Mouse (Mus musculus): ENCODE measurements around the gene Cog1. TPM values are rescaled to one million over a fixed set of nuclear protein-coding genes. Genes with fewer than 3 reads are reported as not detected.

Cog1 gene
- polyA plus RNA-seq, 1 experiment from 2014 or later, result 25.4 TPM

DNA sequence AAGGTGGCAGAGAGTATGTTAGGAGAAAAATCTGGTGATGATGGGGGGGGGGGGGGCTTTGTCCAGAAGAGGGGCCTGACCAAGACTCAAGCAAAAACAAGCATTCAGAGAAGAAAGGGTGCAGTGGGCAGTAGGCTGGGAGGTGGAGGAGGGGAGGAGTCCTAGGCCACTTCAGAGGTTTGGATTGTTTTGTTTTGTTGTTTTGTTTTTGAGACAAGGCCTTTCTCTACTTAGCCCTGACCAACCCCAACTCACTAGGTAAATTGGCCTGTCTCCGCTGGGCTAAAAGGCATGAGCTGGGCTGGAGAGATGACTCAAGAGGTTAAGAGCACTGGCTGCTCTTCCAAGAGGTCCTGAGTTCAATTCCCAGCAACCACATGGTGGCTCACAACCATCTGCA is 62.1 kb downstream of the Cog1 start:
- Histone ChIP-seq H3K4me1 (peaks cover 25% of the 10 kb centered on the region), H3K4me3 (no peak overlapping the region), H3K27me3 (peaks cover 15% of the 10 kb centered on the region; the same call in 1 of the 2 replicates), H3K9me3 (no peaks in the 10 kb centered on the region), H3K27ac (no peak overlapping the region), H3K4me2 (replicated peaks) (no peak overlapping the region), H3K36me3 (peaks cover 9% of the 10 kb centered on the region), H3K9ac (no peak overlapping the region)
- WGBS, result 73% methylated on average over 1 of the region's 1 CpGs
- no peak for ATAC-seq (ENCODE audit: low FRiP score, low read depth)

DNA sequence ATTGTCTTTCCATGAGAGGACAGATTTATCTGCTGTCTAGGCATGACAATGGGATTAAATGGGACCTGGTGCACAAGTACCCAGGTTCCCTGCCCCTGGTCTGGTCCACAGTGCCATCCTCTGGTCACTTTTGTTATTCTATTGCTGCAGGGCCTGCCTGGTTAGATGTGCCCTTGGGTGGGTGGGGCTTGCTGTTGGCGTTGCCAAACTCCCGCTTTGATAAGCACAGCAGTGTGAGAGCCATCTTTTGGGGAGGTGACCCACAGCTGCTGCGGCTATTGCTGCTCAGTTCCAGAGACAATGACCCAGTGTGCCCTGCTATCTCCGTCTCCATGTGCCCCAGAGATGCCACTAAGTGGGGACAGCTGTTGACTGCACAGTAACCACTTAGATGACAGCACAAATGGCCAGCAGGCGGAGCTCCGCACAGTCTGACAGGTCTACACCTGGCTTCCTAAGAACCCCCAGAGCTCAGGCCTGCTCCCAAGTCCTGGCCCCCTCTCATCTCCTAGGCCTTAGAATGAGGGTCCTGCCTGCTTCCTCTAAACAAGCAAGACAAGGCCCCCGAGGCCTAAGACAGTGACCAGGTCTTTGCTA is 66.2 kb downstream of the Cog1 start:
- no peak overlapping the region for H3K4me2 ChIP-seq (replicated peaks)
- no peak overlapping the region for H3K9ac ChIP-seq
- ATAC-seq (ENCODE audit: low FRiP score, low read depth), result no peak
- H3K9me3 ChIP-seq, result no peaks in the 10 kb centered on the region
- H3K27me3 ChIP-seq, result no peaks in the 10 kb centered on the region
- no peak overlapping the region for H3K4me3 ChIP-seq
- H3K27ac ChIP-seq, result no peak overlapping the region
- peaks cover 18% of the 10 kb centered on the region for H3K4me1 ChIP-seq
- WGBS, result 68% methylated on average over 7 of the region's 7 CpGs
- no peaks in the 10 kb centered on the region for H3K36me3 ChIP-seq

DNA sequence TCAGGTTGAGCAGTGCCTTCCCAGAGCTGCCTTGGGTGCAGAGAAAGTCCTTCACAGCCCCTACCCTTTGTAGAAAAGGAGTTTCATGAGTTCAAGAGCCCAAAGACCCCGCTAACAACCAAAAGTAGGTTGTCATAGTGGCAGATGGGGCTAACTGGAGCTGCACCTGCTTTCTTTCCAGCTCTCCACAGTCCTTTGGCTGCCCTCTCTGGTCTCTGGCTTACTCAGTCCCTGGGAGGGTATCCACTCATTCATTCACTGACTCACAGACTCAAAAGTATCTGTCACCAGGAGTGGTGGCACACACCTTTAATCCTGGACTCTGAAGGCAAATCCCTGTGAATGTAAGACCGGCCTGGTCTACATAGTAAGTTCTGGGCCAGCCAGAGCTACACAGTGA is 67.2 kb downstream of the Cog1 start:
- no peak overlapping the region for H3K27ac ChIP-seq
- no peaks in the 10 kb centered on the region for H3K9me3 ChIP-seq
- H3K27me3 ChIP-seq, result no peaks in the 10 kb centered on the region
- H3K9ac ChIP-seq, result no peak overlapping the region
- peaks cover 10% of the 10 kb centered on the region; the same call in 1 of the 2 replicates for H3K4me1 ChIP-seq
- no peaks in the 10 kb centered on the region for H3K36me3 ChIP-seq
- no peak overlapping the region for H3K4me3 ChIP-seq
- 91% methylated on average over 2 of the region's 2 CpGs for WGBS
- ATAC-seq (ENCODE audit: low FRiP score, low read depth), result no peak
- no peak overlapping the region for H3K4me2 ChIP-seq (replicated peaks)

Other genes with a start within 250 kb of the Cog1 start
- gene Sstr2, start 29.8 kb upstream of the Cog1 start, polyA plus RNA-seq (2015; fragmentation: Nextera tagmentation; extraction: Ambion mirVana), result 1.1 and 1.5 TPM in 2 replicates
- gene Slc39a11, start 910 bp downstream of the Cog1 start, polyA plus RNA-seq (2015; fragmentation: Nextera tagmentation; extraction: Ambion mirVana), result 25.9 and 26.4 TPM in 2 replicates
- 48.0 and 50.1 TPM in 2 replicates for gene Fam104a, start 35.0 kb downstream of the Cog1 start, polyA plus RNA-seq (2015; fragmentation: Nextera tagmentation; extraction: Ambion mirVana)
- gene D11Wsu47e, start 35.2 kb downstream of the Cog1 start, polyA plus RNA-seq (2015; fragmentation: Nextera tagmentation; extraction: Ambion mirVana), result 22.7 and 23.7 TPM in 2 replicates
- gene Cpsf4l, start 60.8 kb downstream of the Cog1 start, polyA plus RNA-seq (2015; fragmentation: Nextera tagmentation; extraction: Ambion mirVana), result 0.37 and 0.70 TPM in 2 replicates
- gene Cdc42ep4, start 102.7 kb downstream of the Cog1 start, polyA plus RNA-seq (2015; fragmentation: Nextera tagmentation; extraction: Ambion mirVana), result 96.6 and 102 TPM in 2 replicates

Measured in limb, embryonic 13.5 days (tissue).